Mouse (Mus musculus): ENCODE measurements around the gene Nudt14. TPM values are rescaled to one million over a fixed set of nuclear protein-coding genes. Genes with fewer than 3 reads are reported as not detected.

Nudt14 gene
- polyA plus RNA-seq, 1 experiment from 2014 or later: 87.2 TPM

GRCm38 (mm10) chr12:112965783-112966182 is 23.9 kb upstream of the Nudt14 start:
- Histone ChIP-seq H3K27me3 (no peaks in the 10 kb centered on the region), H3K4me2 (replicated peaks) (no peak overlapping the region), H3K9ac (no peak overlapping the region), H3K36me3 (peaks cover 97% of the 10 kb centered on the region), H3K4me1 (no peaks in the 10 kb centered on the region), H3K27ac (no peak overlapping the region), H3K4me3 (no peak overlapping the region), H3K9me3 (no peaks in the 10 kb centered on the region)
- 93% methylated on average over 13 of the region's 13 CpGs for WGBS
- no peak for ATAC-seq (ENCODE audit: insufficient number of reproducible peaks, insufficient read depth, low FRiP score, low TSS enrichment)

- H3K9me3 ChIP-seq: no peaks in the 10 kb centered on the region
- no peaks in the 10 kb centered on the region for H3K27me3 ChIP-seq
- no peak overlapping the region for H3K27ac ChIP-seq
- WGBS: 88% methylated on average over 5 of the region's 5 CpGs
- no peak for ATAC-seq (ENCODE audit: insufficient number of reproducible peaks, insufficient read depth, low FRiP score, low TSS enrichment)
- no peak overlapping the region for H3K4me3 ChIP-seq
- no peak overlapping the region for H3K4me2 ChIP-seq (replicated peaks)
- H3K36me3 ChIP-seq: peaks cover 80% of the 10 kb centered on the region
- no peaks in the 10 kb centered on the region for H3K4me1 ChIP-seq
- no peak overlapping the region for H3K9ac ChIP-seq
These were observed 19.9 kb upstream of the Nudt14 start for GRCm38 (mm10) chr12:112961872-112962271.

- 92% methylated on average over 7 of the region's 7 CpGs for WGBS
- no peak overlapping the region for H3K27ac ChIP-seq
- H3K4me2 ChIP-seq (replicated peaks): no peak overlapping the region
- H3K4me1 ChIP-seq: no peaks in the 10 kb centered on the region
- no peak overlapping the region for H3K4me3 ChIP-seq
- ATAC-seq (ENCODE audit: insufficient number of reproducible peaks, insufficient read depth, low FRiP score, low TSS enrichment): no peak
- H3K9ac ChIP-seq: no peak overlapping the region
- H3K36me3 ChIP-seq: peaks cover 80% of the 10 kb centered on the region
- H3K27me3 ChIP-seq: no peaks in the 10 kb centered on the region
- H3K9me3 ChIP-seq: no peaks in the 10 kb centered on the region
These were observed 19.5 kb upstream of the Nudt14 start for GRCm38 (mm10) chr12:112961428-112961827.

GRCm38 (mm10) chr12:112959421-112959820 is 17.5 kb upstream of the Nudt14 start:
- no peak for ATAC-seq (ENCODE audit: insufficient number of reproducible peaks, insufficient read depth, low FRiP score, low TSS enrichment)
- Histone ChIP-seq H3K36me3 (peaks cover 62% of the 10 kb centered on the region), H3K4me2 (replicated peaks) (no peak overlapping the region), H3K27ac (no peak overlapping the region), H3K9ac (no peak overlapping the region), H3K4me3 (no peak overlapping the region), H3K27me3 (no peaks in the 10 kb centered on the region), H3K4me1 (no peaks in the 10 kb centered on the region), H3K9me3 (no peaks in the 10 kb centered on the region)
- WGBS: 87% methylated on average over 8 of the region's 8 CpGs

- no peak overlapping the region for H3K4me2 ChIP-seq (replicated peaks)
- H3K27me3 ChIP-seq: no peaks in the 10 kb centered on the region
- no peak overlapping the region for H3K9ac ChIP-seq
- ATAC-seq (ENCODE audit: insufficient number of reproducible peaks, insufficient read depth, low FRiP score, low TSS enrichment): peak; percentile 29; the same call in 1 of the 2 replicates
- H3K27ac ChIP-seq: no peak overlapping the region
- WGBS: 46% methylated on average over 4 of the region's 4 CpGs
- H3K4me1 ChIP-seq: no peaks in the 10 kb centered on the region
- H3K9me3 ChIP-seq: no peaks in the 10 kb centered on the region
- no peak overlapping the region for H3K4me3 ChIP-seq
- H3K36me3 ChIP-seq: peaks cover 51% of the 10 kb centered on the region
These were observed 16.4 kb upstream of the Nudt14 start for GRCm38 (mm10) chr12:112958303-112958702.

- Histone ChIP-seq H3K36me3 (peaks cover 26% of the 10 kb centered on the region), H3K4me2 (replicated peaks) (no peak overlapping the region), H3K4me3 (no peak overlapping the region), H3K4me1 (peaks cover 5% of the 10 kb centered on the region), H3K9me3 (no peaks in the 10 kb centered on the region), H3K9ac (no peak overlapping the region), H3K27me3 (no peaks in the 10 kb centered on the region), H3K27ac (no peak overlapping the region)
- 38% methylated on average over 4 of the region's 4 CpGs for WGBS
- ATAC-seq (ENCODE audit: insufficient number of reproducible peaks, insufficient read depth, low FRiP score, low TSS enrichment): peak; percentile 38; the same call in 1 of the 2 replicates
These were observed 13.9 kb upstream of the Nudt14 start for GRCm38 (mm10) chr12:112955800-112956199.

- no peak overlapping the region for H3K4me2 ChIP-seq (replicated peaks)
- H3K27ac ChIP-seq: no peak overlapping the region
- H3K36me3 ChIP-seq: 0 out of 2 replicates have a peak, but pooled peaks cover 6% of the 10 kb centered on the region
- H3K27me3 ChIP-seq: no peaks in the 10 kb centered on the region
- 79% methylated on average over 3 of the region's 3 CpGs for WGBS
- no peak overlapping the region for H3K4me3 ChIP-seq
- ATAC-seq (ENCODE audit: insufficient number of reproducible peaks, insufficient read depth, low FRiP score, low TSS enrichment): no peak
- H3K4me1 ChIP-seq: peaks cover 16% of the 10 kb centered on the region
- H3K9ac ChIP-seq: no peak overlapping the region
- no peaks in the 10 kb centered on the region for H3K9me3 ChIP-seq
These were observed 11.1 kb upstream of the Nudt14 start for GRCm38 (mm10) chr12:112952926-112953565.

GRCm38 (mm10) chr12:112952433-112952832 is 10.5 kb upstream of the Nudt14 start:
- Histone ChIP-seq H3K9me3 (no peaks in the 10 kb centered on the region), H3K27ac (no peak overlapping the region), H3K27me3 (no peaks in the 10 kb centered on the region), H3K4me2 (replicated peaks) (no peak overlapping the region), H3K9ac (no peak overlapping the region), H3K4me3 (no peak overlapping the region), H3K4me1 (peaks cover 16% of the 10 kb centered on the region), H3K36me3 (0 out of 2 replicates have a peak, but pooled peaks cover 6% of the 10 kb centered on the region)
- WGBS: 71% methylated on average over 8 of the region's 8 CpGs
- no peak for ATAC-seq (ENCODE audit: insufficient number of reproducible peaks, insufficient read depth, low FRiP score, low TSS enrichment)

GRCm38 (mm10) chr12:112951150-112951842 is 9.4 kb upstream of the Nudt14 start:
- H3K4me1 ChIP-seq: peaks cover 16% of the 10 kb centered on the region
- 0 out of 2 replicates have a peak overlapping the region, but pooled peaks have one; percentile 79 for H3K27ac ChIP-seq
- H3K9me3 ChIP-seq: no peaks in the 10 kb centered on the region
- 21% methylated on average over 7 of the region's 7 CpGs for WGBS
- H3K27me3 ChIP-seq: no peaks in the 10 kb centered on the region
- H3K36me3 ChIP-seq: no peaks in the 10 kb centered on the region
- peak overlapping the region; percentile 91; the same call in 1 of the 2 replicates for H3K4me2 ChIP-seq (replicated peaks)
- ATAC-seq (ENCODE audit: insufficient number of reproducible peaks, insufficient read depth, low FRiP score, low TSS enrichment): no peak
- H3K4me3 ChIP-seq: 0 out of 2 replicates have a peak overlapping the region, but pooled peaks have one; percentile 62
- 0 out of 2 replicates have a peak overlapping the region, but pooled peaks have one; percentile 15 for H3K9ac ChIP-seq

- Histone ChIP-seq H3K4me1 (peaks cover 16% of the 10 kb centered on the region), H3K4me2 (replicated peaks) (peak overlapping the region; percentile 91), H3K27me3 (no peaks in the 10 kb centered on the region), H3K4me3 (peak overlapping the region; percentile 62), H3K9ac (no peak overlapping the region), H3K27ac (peak overlapping the region; percentile 79; the same call in 1 of the 2 replicates), H3K36me3 (no peaks in the 10 kb centered on the region), H3K9me3 (no peaks in the 10 kb centered on the region)
- WGBS: 5% methylated on average over 6 of the region's 6 CpGs
- ATAC-seq (ENCODE audit: insufficient number of reproducible peaks, insufficient read depth, low FRiP score, low TSS enrichment): peak; percentile 11; the same call in 1 of the 2 replicates
These were observed 8.8 kb upstream of the Nudt14 start for GRCm38 (mm10) chr12:112950761-112951129.

- H3K4me1 ChIP-seq: peaks cover 16% of the 10 kb centered on the region
- H3K4me3 ChIP-seq: peak overlapping the region; percentile 62
- H3K27ac ChIP-seq: peak overlapping the region; percentile 79
- ATAC-seq (ENCODE audit: insufficient number of reproducible peaks, insufficient read depth, low FRiP score, low TSS enrichment): peak; percentile 68
- H3K36me3 ChIP-seq: no peaks in the 10 kb centered on the region
- H3K9ac ChIP-seq: peak overlapping the region; percentile 72
- peak overlapping the region; percentile 91 for H3K4me2 ChIP-seq (replicated peaks)
- WGBS: under 1% methylated on average over 58 of the region's 58 CpGs
- H3K27me3 ChIP-seq: no peaks in the 10 kb centered on the region
- no peaks in the 10 kb centered on the region for H3K9me3 ChIP-seq
These were observed 8.3 kb upstream of the Nudt14 start for GRCm38 (mm10) chr12:112950040-112950760.
